Mouse (Mus musculus) Muller cell, postnatal 12 days (primary cell): ENCODE results near the gene Hlcs.
"Not testable (repeated sequence)": the region's sequence is repeated elsewhere in the genome, so short reads cannot be mapped to it uniquely, and the experiment has no call there.

Source experiments
- DNase-seq: peaks from one replicate; pipeline ENCODE4 v3.0.0-alpha.2; 2015; ENCODE audit errors: inconsistent ontology term

The Hlcs gene

DNA sequence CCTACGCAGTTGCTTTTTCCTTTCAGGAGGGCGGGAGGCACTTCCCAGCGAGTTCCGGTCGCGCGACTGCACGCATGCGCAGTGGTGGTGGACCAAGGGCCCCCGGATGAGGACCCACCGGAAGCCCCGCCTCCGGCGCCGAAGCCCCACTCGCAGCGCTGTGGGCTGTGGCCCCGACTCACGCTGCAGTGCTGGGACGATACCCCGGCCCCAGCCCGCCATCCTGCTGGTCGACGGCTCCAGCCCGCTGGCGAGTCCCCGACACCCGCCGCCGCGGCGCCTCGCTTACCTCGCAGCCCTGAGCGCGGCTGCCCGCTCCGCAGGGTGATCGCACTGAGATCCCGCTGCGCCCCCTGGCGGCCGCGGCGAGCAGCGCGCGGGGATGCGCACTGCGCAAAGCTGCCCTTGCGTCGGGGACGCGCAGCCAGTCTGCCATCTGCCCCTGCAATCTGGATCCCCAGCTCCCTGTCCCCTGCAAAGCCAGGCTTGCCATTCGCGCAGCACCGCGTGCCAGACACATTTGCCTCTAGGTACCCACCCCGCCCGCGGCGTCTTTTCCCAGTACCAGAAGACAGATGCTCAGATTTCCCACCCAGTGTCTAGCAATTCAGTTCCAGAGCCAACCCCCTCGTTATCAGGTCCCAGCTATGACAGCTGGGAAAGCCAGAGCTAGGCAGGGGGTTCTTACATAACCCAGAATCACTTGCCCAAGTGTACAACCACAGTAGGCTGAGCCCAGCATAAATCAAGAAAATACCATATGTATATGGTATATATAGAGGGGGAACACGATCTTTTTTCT is at the start of gene Hlcs:
Hlcs (minus strand) TSS at position 343 of the 802 bp plus-strand sequence.
- DNase-seq, result no peak

DNA sequence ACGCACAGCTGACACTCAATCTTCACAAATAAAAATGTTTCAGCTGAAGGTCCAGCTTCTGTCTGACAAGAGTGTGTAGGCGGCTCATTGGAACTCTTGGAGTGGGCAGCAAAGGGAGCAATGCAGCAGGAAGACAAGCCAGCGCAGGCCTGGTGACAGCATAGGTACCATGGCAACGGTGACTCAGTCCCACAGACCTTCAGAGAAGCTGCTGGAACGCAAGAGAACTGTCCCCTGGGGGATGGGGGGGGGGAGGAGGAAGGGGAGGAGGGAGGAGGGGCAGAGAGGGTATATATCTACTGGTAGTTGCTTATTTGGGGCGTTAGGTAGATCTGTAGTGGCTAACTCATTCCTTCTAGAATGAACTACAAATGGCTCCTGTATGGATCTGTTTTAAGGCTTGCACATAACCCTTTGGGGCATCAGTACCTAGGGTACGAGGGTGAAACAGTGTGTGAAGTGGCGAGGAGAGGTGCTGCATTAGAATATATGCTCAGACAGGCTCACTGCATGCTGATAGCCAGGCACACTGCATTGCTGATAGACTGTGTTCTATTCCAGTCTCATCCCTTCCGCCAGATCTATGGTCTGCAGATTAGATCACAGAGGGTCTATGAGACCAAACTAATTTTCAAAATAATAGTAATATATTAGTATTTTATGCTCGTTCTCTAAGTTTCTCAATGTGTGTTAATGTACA is 49.0 kb upstream of the Hlcs start:
- DNase-seq, result peak; percentile 94

GRCm38 (mm10) chr16:94360578-94361350 is 47.4 kb upstream of the Hlcs start:
- DNase-seq, result no peak

DNA sequence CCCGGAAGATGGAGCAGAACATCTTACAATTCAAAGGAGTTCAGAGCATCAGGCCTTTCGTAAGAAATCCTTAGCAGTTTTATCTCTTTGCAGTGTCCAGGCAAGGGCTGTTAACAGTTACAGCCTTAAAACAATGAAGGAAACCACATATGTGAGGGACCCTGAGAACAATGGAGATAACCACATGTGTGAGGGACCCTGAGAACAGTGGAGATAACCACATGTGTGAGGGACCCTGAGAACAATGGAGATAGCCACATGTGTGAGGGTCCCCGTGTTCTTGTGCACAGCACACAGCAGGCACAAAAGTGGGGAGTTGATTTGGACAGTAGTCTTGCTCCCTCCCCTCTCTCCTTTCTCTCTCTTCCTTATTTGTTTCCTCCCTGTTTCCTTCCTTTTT is 44.7 kb upstream of the Hlcs start:
- DNase-seq, result no peak

DNA sequence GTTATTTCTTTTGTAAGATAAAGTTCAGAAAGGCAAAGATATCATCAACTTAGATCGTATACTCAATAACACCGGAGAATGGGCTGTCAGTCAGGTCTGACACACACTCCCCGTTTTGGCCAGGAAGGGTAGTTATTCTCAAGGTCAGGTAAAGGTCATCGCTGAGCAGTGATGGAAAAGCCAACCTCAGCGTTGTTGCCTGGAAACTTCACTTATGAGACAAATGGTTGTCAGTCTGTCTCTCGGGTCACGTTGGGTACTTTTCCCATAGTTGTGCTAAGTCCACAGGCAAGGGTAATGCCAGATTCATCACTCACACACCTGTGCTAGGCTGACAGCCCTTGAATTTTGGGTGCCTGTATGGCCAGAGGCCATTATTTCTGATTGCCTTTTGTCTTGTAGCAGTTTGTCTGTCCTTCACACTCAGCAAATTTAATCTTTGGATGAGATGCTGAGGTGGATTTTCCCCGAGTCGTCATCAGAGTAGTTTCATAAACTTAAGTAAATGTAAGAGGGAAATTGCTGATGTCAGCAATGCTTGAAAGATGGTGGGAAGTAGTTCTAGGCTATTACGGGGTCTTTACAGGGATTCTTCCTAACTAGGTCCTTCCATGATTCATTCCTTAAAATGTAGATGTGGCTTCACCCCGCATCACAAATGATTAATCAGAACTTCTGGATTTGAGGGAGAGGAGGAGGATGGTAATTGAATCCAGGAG is 43.6 kb upstream of the Hlcs start:
- DNase-seq, result no peak

GRCm38 (mm10) chr16:94356046-94356445 is 42.7 kb upstream of the Hlcs start:
- DNase-seq, result no peak

- DNase-seq, result no peak
These were observed 41.1 kb upstream of the Hlcs start for GRCm38 (mm10) chr16:94354450-94354849.

- DNase-seq, result no peak
These were observed 36.9 kb upstream of the Hlcs start for GRCm38 (mm10) chr16:94350287-94350677.

DNA sequence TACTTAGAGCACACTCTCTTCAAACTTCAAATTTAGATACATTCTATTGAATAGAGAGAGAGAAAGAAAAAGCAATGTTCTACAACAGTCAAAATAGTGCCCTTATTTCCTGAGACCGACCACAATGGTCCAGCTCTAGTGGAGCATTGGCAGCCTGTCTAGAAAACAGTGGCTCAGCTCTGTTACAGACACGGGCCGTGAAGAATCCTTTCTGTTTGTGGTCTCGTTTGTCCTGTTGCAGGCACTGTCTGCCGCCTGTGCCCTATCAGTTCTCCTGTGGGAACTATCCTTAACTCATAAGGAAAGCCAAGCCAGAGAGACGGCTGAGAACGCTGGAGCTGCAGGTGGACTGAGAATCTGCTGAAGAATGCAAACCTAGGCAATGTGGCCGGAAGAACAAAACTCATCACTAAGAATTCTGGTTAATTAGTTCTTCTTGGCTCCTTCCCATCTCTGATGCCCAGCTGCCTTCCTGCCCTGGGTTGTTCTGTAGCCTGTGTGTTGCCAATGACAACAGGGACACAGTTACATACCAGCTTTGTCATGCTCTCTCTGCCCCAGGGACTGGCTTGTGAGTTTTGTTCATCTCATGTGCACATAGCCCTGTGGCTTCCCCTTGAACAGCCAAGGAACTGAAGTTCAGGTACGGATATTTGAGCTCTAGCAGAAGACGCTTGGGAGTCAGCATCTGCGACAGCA is 36.4 kb upstream of the Hlcs start:
- DNase-seq, result peak; percentile 93

DNA sequence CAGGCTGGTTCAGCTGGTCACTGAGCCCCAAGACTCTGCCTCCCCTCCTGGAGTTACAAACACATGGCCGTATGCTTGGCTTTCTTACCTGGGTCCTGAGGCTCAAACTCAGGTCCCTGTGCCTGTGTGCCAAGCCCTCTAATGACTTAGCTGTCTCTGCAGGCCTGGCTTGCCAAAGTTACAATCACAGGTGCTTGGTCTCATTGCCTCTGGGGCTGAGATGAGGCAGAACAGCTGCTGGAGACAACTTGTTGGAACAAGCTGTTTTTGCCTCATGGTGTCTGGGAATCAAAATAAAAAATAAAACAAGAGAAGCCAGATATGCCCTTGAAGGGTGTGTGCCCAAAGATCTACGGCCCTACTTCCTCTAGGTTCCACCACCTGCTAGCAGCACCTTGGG is 35.4 kb upstream of the Hlcs start:
- no peak for DNase-seq

DNA sequence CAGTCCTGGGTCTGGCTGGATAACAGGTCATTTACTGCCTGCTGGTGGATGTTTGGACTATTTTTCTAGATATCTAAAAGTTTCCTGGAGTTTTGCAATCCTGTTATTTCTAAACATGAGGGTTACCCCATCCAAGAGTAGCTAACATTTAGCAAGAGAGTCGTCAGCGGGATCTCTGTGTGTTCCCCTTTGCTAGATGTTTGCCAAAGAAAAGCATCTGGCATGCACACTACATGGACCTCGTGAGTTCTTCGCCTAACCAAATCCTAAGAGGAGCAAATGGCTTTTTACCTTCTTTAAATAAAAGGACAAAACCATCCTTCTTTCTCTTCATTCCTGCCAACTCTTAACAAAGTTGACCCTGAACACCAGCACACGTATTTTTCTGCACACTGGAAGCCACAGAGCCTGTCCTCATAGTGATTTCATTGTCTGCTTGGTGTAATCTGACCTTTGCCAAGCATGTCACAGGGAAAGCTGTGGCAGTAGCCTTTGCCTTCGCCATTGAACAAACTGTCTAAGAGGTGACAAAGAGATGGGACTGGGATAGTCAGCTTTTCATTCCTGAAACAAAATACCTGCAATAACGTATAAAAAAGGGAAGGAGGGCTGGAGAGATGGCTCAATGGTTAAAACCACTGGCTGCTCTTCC is 33.8 kb upstream of the Hlcs start:
- DNase-seq, result no peak

GRCm38 (mm10) chr16:94345733-94346132 is 32.4 kb upstream of the Hlcs start:
- no peak for DNase-seq

- not testable (repeated sequence) for DNase-seq
These were observed 26.1 kb upstream of the Hlcs start for GRCm38 (mm10) chr16:94339164-94340160.

DNA sequence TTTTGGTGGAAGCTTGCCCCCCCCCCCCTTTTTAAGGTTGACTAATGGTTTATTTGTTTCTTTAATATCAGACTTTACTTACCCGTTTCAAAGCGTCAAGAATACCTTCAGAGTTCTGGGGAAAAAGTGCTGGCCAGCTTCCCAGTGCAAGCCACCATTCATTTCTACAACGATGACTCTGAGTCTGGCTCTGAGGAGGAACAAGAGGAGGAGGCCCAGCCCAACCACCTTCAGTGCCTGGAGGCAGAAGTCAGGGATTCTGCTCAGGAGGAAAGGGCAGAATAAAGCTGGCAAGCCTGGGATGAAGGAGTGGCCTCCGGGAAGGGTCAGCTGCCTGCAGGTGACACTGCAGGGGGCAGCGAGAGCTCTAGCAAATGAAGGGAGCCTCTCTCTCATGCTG is 22.3 kb upstream of the Hlcs start:
- no peak for DNase-seq

DNA sequence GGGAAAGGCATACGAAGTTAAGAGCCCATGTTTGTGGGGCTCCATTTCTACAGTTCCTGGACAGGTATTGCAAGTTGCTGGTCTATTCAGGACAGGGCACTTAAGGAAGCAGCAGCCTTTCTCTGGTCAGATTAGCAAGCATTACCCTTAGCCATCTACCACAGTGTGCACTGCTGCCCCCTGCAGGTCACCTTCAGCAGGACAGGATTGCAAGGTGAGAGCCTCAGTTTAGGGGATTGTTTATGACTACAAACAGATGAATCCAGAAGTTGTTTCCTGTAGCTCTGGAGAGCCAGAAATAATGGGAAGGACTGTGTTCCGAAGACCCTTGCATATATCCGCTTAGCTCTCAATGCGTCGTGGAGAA is 18.5 kb upstream of the Hlcs start:
- no peak for DNase-seq

- DNase-seq, result no peak
These were observed 18.0 kb upstream of the Hlcs start for GRCm38 (mm10) chr16:94331233-94331885.

DNA sequence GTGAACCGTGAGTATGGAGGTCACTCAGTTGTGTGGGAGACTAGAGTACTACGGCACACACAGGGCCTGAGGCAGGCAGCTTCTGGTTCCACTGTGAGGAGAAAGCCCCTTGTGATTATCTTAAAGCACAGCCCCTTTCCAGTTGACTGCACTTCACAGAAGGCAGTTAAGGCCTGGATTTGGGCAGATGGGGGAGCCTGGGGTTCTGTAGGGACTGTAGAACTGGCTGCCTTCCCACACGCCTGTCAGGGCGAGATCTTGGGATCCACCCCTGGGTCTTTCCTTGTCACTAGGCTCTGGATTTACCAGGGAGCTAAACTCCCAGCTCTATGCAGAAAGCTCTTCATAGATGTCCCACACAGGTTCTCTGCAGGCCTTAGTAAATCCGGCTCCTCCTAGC is 17.1 kb upstream of the Hlcs start:
- no peak for DNase-seq

GRCm38 (mm10) chr16:94328881-94329867 is 15.8 kb upstream of the Hlcs start:
- no peak for DNase-seq
